Mouse (Mus musculus): ENCODE data around the gene Zfr2. TPM values are rescaled to one million over a fixed set of nuclear protein-coding genes. Genes with fewer than 3 reads are reported as not detected.
A peak's percentile ranks its signal among the peaks of the same experiment; 100 is the strongest.

Zfr2 gene
- polyA plus RNA-seq (2015; fragmentation: Nextera tagmentation; extraction: Ambion mirVana): 24.6 and 28.6 TPM in 2 replicates

DNA sequence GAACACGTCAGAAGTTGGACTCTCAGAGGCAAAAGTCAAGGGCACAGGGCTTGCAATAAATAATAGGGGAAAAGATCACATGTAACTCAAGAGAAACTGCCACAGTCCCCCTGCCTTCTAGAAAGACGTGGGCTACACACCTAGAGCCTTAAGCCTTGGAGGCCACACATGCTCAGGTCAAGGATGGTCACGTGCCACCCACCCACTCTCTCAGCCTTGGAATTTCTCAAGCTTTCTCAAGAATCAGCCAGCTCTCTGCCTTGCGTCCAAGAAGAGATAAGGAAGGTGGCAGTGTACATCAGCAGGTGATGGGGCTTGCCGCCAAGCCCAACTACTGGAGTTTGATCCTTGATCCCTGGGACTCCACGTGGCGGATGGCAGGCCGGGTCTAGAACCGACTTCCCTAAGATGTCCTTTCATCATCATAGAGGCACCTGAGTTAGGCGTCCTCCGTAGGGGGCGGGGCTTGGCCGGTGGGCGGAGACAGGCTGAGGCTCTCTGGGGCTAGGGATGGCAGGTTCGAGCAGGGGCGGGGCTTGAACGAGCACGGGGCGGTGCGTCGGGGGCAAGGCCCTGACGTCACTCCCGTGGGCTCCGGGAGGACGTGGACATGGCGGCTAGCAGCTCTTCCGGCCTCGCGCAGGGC is at the start of gene Zfr2:
TSS of gene Zfr2 (plus strand) at position 576 of the 646 bp plus-strand sequence.

DNA sequence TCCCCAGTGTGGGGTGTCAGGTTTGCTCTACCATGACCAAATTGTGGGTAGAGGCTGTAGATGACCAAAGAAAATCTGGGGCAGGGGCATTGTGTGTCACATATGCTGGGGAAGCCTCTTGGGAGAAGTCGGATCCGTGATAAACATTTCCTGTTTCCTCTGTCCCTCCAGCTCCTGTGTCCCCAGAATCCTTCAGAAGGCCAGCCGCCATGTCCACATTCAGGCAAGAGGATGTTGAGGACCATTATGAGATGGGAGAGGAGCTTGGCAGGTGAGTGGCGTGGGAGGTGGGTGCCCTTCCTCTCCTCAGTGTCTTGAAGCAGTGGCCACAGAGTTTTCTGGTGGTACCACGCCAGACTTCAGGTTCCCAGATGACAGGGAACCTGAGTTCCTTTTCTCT is 49.1 kb upstream of the Zfr2 start, which contains the start of gene 4930442H23Rik:
TSS of gene 4930442H23Rik (minus strand) at position 45 of the 400 bp plus-strand sequence.

DNA sequence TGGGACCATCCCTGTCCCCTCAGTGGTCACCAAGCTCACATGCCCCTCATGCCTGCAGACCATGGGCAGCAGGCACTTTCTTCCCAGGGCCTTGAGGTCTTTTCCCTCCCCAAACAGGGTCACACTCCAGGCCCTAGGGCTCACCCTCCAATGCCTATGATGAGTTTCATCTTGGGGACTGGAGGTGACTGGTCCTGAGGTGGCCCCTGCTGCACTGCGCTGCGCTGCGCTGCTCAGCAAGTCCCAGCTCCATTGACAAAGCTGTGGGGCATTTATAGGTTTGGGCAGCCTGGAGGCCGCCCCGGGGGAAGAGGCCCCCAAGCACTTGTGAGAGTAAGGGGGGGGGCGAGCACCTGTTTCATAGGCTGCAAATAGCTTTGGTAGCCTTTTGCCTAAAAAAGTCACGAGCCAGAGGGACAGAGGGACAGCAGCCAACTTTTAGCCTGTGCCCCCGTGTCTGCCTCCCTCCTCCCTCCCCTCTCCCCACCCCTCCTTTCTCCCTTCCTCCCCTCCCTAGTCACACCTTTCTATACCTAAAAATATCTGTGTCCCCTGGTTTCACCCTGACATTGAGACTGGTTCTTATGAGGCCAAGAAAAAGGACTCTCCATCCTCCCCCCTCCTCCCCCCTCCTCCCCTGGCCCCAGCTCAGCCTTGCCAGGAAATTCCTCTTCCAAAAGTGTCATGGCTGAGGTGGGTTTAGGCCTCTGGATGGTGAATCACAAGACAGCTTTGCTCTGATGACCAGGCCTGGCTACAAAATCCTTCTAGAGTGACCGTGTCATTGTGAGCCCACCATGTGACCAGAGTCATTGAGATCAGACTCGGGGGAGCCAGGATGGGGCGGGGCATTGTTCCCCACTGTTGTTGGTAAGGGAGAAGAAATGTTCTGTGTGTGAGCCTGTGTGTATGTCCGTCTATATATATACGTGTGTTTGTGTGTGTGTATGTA is 30.9 kb upstream of the Zfr2 start, which contains the start of gene Nmrk2:
TSS of gene Nmrk2 (minus strand) at position 245 of the 952 bp plus-strand sequence.

DNA sequence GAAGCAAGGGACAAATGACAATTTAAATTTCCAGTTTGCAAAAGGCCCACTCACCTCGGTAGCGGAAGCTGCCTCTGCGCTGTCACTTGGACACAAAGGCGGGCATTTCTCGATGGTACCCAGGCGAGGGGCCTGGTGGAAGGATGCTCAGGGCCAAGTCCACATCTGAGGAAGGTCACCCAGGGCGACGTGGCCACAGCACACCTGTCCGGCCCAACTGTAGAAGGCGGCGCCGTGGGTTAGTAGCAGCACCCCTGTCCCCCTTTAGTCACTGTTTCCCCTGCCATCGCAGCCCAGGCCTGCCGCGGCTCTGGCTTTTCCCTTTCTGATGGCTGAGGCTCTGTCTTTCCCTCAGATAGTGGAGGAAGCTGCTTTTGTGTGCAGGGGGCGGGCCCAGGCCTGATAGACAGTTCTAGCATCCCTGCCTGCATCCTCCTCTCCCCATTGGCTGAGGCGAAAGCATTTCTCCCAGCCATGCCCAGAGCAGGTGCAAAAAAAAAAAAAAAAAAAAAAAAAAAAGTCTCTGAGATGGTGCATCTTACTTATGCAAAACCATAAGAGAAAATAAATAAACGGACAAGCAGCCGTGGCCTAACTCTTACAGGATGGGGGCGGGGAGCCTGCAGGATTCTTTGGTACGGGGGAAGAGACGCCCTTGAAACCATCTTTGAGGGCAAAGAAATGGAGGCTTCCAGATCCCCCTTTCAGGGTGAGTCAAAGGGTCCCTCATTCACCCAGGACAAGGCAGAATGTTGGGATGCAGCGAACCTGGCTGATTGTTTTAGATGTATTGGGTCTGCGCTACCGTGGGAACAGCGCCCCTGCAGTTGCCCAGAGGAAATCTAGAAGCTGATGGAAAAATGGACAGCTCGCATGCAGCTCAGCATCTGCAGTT is 2.3 kb upstream of the Zfr2 start, which contains the start of gene Atcay:
TSS of gene Atcay (minus strand) at position 396 of the 895 bp plus-strand sequence.

DNA sequence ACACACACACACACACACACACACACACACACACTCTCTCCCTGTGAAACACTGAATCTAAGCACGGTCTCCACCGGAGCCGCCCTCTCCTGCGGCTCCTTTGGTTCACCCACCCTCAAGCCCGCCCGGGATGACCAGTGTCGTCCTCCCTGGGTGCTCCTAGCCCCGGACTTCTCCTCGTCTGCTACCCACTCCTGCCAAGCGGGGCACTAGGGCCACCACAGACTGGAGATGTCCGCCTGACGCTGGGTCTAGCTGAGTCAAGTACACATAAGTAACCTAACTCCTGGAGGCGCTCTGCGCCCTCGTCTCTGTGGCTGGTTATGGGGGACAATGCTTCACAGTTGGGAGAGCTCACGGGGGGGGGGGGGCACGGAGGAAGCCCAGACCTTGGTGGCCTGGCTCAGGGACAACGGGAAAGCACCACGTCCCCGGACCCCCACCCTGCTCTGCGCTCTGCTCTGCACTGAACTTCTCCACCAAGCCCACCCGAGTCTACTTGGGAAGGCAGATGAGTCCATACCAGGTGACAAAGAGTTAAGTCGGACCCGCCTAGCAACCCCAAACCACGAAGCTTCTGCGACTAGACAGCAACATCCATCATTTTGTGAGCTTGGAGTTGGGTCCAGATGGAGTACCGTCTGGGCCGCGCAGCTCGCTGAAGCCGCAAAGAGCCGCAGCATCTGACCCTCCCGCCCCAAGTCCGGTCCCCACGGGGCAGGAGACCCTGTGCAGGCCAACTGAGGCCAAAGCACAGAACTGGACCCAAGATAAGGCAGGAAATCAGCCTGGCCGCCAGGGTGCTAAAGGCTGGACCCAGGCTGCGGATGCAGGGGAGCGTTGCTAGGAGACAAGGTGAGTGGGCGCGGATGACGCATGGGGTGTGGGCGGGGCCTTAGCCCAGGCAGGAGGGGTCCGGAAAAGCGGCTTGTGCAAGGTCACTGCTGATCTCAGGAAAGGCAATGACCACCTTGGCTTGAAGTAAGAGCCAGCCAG is 19.8 kb downstream of the Zfr2 start, which contains the start of gene Matk:
TSS of gene Matk (plus strand) at position 512 of the 996 bp plus-strand sequence.

DNA sequence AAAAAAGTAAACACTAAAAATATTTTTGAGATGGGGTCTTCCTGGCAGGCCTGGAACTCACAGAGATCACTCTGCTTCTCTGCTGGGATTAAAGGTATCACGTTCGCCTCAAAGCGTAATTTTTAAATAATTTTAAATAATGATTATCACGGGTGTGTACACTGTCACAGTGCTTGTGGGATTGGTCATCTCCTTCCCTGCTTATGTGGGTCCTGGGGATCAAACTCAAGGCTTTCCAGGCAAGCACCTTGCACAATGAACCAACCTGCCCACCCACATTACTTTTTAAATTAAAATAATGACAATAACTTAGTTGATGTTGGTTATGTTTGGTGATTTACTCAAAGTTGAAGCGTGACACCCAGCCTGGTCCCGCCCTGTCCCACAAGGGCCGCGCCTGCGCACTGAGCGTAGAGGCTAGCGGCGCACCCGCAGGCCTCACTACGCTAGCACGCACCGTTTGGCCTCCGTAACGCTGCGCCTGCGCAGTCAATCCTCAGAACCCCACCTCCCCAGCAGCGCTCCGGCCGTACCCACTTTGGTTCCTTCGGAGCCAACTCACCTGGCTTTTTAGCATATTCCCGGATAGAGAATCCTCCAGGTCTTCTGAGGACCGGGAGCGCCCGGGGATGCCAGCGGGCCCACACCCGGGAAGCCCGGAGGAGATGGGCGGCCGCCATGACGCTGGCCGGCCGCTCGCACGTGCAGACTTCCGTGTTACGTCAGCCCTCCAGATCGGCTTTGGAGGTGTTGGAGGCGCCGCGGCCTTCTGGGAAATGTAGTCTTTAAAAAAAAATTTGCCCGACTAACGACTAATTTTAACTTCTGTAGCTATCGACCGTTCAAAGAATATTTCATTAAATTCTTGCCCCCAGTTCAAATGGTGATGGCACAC is 33.5 kb downstream of the Zfr2 start, which contains the start of the genes Mrpl54 and Apba3:
TSS of gene Mrpl54 (minus strand) at position 724 of the 895 bp plus-strand sequence.
TSS of gene Apba3 (plus strand) at position 750 of the 895 bp plus-strand sequence.

DNA sequence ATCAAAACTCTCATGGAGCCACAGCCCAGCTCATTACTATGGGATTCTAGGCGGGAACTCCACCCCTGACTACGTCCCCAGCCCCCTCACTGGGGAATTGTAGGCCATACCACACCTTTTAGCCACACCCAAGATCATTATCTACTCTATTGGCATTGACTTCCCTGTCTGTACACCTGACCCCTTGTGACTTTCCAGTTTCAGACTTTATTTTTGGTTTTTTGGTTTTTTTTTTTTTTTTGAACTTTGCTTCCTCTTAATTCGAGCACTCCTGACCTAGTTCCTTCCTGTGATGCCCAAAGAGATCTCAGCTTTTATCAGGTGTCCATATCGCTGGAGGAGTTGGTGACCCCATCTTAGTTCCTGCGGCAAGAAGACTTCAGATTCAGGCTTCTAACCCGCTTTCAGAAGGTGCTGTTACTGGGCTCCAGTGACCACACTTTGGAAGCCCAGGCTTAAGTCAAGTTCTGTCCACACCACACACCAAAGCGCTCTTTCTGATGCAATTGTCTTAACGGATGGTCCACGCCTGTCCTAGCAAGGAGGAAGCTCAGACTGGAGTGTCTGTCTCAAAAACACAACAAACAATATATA is 58.7 kb downstream of the Zfr2 start, which contains the start of gene Tjp3:
TSS of gene Tjp3 (minus strand) at position 71 of the 594 bp plus-strand sequence.

DNA sequence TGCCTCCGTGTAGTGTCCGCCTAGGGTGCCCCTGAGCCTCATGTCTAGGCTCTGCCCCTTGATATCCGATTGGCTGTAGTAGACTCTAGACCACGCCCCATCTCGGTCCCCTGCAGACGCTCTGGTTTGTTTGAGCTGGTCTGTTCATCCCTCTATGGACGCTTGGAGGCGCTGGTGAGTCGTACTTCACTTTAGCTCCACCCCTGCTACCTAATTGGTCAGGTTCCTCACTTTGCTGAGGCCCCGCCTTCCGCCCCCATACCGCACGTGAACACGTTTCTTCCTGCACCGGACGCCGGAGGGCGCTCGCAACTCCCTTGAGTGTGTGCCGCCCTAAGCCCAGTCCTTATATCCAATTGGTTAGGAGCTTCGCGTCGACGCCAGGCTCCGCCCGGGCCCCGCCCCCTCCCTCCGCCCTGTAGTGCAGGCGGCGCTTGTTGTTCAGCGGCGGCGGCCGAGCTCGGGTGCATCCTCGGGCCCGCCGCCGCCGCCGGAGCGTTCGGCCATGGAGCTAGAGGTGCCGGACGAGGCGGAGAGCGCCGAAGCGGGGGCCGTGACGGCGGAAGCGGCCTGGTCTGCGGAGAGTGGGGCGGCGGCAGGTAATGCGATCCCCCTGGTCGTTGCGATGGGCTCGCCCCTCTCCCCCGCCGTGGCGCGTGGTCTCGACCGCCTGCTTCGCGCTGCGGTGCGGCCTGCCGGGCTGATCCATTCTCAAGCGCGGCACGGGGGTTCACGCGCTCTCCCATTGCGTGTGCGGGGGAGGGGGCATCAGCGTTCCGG is 59.8 kb downstream of the Zfr2 start, which contains the start of gene Pip5k1c:
TSS of gene Pip5k1c (plus strand) at position 410 of the 780 bp plus-strand sequence.

Small RNA genes within 50 kb of the gene (microRNA-seq; reads per million reads assigned to microRNA genes)
- 7.3 reads per million, percentile 17 among the genes with 10 or more reads in this experiment for gene Mir3057

Other genes with a start within 250 kb of the Zfr2 start
- 26.8 and 31.7 TPM in 2 replicates for gene Gng7, start 218.2 kb upstream of the Zfr2 start, polyA plus RNA-seq (2015; fragmentation: Nextera tagmentation; extraction: Ambion mirVana)
- gene Diras1, start 207.5 kb upstream of the Zfr2 start, polyA plus RNA-seq (2015; fragmentation: Nextera tagmentation; extraction: Ambion mirVana): 70.0 and 88.4 TPM in 2 replicates
- 36.6 and 41.3 TPM in 2 replicates for gene Slc39a3, start 195.7 kb upstream of the Zfr2 start, polyA plus RNA-seq (2015; fragmentation: Nextera tagmentation; extraction: Ambion mirVana)
- 246 and 290 TPM in 2 replicates for gene Sgta, start 173.0 kb upstream of the Zfr2 start, polyA plus RNA-seq (2015; fragmentation: Nextera tagmentation; extraction: Ambion mirVana)
- 37.7 and 40.4 TPM in 2 replicates for gene Thop1, start 163.1 kb upstream of the Zfr2 start, polyA plus RNA-seq (2015; fragmentation: Nextera tagmentation; extraction: Ambion mirVana)
- gene Creb3l3, start 134.3 kb upstream of the Zfr2 start, polyA plus RNA-seq (2015; fragmentation: Nextera tagmentation; extraction: Ambion mirVana): 0.50 and 0.69 TPM in 2 replicates
- gene Map2k2, start 127.2 kb upstream of the Zfr2 start, polyA plus RNA-seq (2015; fragmentation: Nextera tagmentation; extraction: Ambion mirVana): 208 and 228 TPM in 2 replicates
- 19.7 and 21.3 TPM in 2 replicates for gene Zbtb7a, start 97.9 kb upstream of the Zfr2 start, polyA plus RNA-seq (2015; fragmentation: Nextera tagmentation; extraction: Ambion mirVana)
- 34.5 and 40.4 TPM in 2 replicates for gene Pias4, start 65.2 kb upstream of the Zfr2 start, polyA plus RNA-seq (2015; fragmentation: Nextera tagmentation; extraction: Ambion mirVana)
- gene Eef2, start 56.5 kb upstream of the Zfr2 start, polyA plus RNA-seq (2015; fragmentation: Nextera tagmentation; extraction: Ambion mirVana): 404 and 449 TPM in 2 replicates
- gene Dapk3, start 50.1 kb upstream of the Zfr2 start, polyA plus RNA-seq (2015; fragmentation: Nextera tagmentation; extraction: Ambion mirVana): 68.4 and 78.4 TPM in 2 replicates
- not detected in 2 replicates for gene 4930442H23Rik, start 49.3 kb upstream of the Zfr2 start, polyA plus RNA-seq (2015; fragmentation: Nextera tagmentation; extraction: Ambion mirVana)
- 0.11 and 0.13 TPM in 2 replicates for gene Nmrk2, start 31.1 kb upstream of the Zfr2 start, polyA plus RNA-seq (2015; fragmentation: Nextera tagmentation; extraction: Ambion mirVana)
- gene Atcay, start 2.3 kb upstream of the Zfr2 start, polyA plus RNA-seq (2015; fragmentation: Nextera tagmentation; extraction: Ambion mirVana): 62.1 and 75.8 TPM in 2 replicates
- 69.6 and 88.6 TPM in 2 replicates for gene Matk, start 19.8 kb downstream of the Zfr2 start, polyA plus RNA-seq (2015; fragmentation: Nextera tagmentation; extraction: Ambion mirVana)
- 168 and 176 TPM in 2 replicates for gene Mrpl54, start 33.8 kb downstream of the Zfr2 start, polyA plus RNA-seq (2015; fragmentation: Nextera tagmentation; extraction: Ambion mirVana)
- gene Apba3, start 33.8 kb downstream of the Zfr2 start, polyA plus RNA-seq (2015; fragmentation: Nextera tagmentation; extraction: Ambion mirVana): 32.0 and 34.0 TPM in 2 replicates
- gene Tjp3, start 58.4 kb downstream of the Zfr2 start, polyA plus RNA-seq (2015; fragmentation: Nextera tagmentation; extraction: Ambion mirVana): 1.5 and 2.4 TPM in 2 replicates
- 101 and 122 TPM in 2 replicates for gene Pip5k1c, start 59.8 kb downstream of the Zfr2 start, polyA plus RNA-seq (2015; fragmentation: Nextera tagmentation; extraction: Ambion mirVana)
- gene Cactin, start 87.9 kb downstream of the Zfr2 start, polyA plus RNA-seq (2015; fragmentation: Nextera tagmentation; extraction: Ambion mirVana): 18.8 and 20.8 TPM in 2 replicates
- 5.2 and 5.5 TPM in 2 replicates for gene Tbxa2r, start 95.6 kb downstream of the Zfr2 start, polyA plus RNA-seq (2015; fragmentation: Nextera tagmentation; extraction: Ambion mirVana)
- gene Gipc3, start 110.1 kb downstream of the Zfr2 start, polyA plus RNA-seq (2015; fragmentation: Nextera tagmentation; extraction: Ambion mirVana): 0.06 TPM in 1 of 2 replicates, not detected in the other
- gene Hmg20b, start 117.3 kb downstream of the Zfr2 start, polyA plus RNA-seq (2015; fragmentation: Nextera tagmentation; extraction: Ambion mirVana): 31.7 and 34.0 TPM in 2 replicates
- 19.8 and 21.9 TPM in 2 replicates for gene Mfsd12, start 124.3 kb downstream of the Zfr2 start, polyA plus RNA-seq (2015; fragmentation: Nextera tagmentation; extraction: Ambion mirVana)
- 0.60 and 0.76 TPM in 2 replicates for gene 4930404N11Rik, start 132.7 kb downstream of the Zfr2 start, polyA plus RNA-seq (2015; fragmentation: Nextera tagmentation; extraction: Ambion mirVana)
- 137 and 142 TPM in 2 replicates for gene Fzr1, start 145.4 kb downstream of the Zfr2 start, polyA plus RNA-seq (2015; fragmentation: Nextera tagmentation; extraction: Ambion mirVana)
- gene Dohh, start 151.3 kb downstream of the Zfr2 start, polyA plus RNA-seq (2015; fragmentation: Nextera tagmentation; extraction: Ambion mirVana): 115 and 127 TPM in 2 replicates
- 6.0 and 6.2 TPM in 2 replicates for gene Gm48551, start 151.3 kb downstream of the Zfr2 start, polyA plus RNA-seq (2015; fragmentation: Nextera tagmentation; extraction: Ambion mirVana)
- gene Gm48552, start 155.8 kb downstream of the Zfr2 start, polyA plus RNA-seq (2015; fragmentation: Nextera tagmentation; extraction: Ambion mirVana): 2.0 and 3.0 TPM in 2 replicates
- gene Smim24, start 159.9 kb downstream of the Zfr2 start, polyA plus RNA-seq (2015; fragmentation: Nextera tagmentation; extraction: Ambion mirVana): 1.8 and 2.3 TPM in 2 replicates
- gene Nfic, start 222.5 kb downstream of the Zfr2 start, polyA plus RNA-seq (2015; fragmentation: Nextera tagmentation; extraction: Ambion mirVana): 51.8 and 53.5 TPM in 2 replicates
- gene Celf5, start 249.6 kb downstream of the Zfr2 start, polyA plus RNA-seq (2015; fragmentation: Nextera tagmentation; extraction: Ambion mirVana): 40.7 and 46.8 TPM in 2 replicates

Data from neural tube, postnatal 0 days (tissue).